Mouse (Mus musculus) retina, adult 2 months (tissue): Measurements from ENCODE around the gene Aebp1.

Source experiments
- DNase-seq: peaks from one replicate; pipeline ENCODE4 v3.0.0-alpha.2; 2012; ENCODE audit warnings: low read depth, low spot score

The Aebp1 gene

DNA sequence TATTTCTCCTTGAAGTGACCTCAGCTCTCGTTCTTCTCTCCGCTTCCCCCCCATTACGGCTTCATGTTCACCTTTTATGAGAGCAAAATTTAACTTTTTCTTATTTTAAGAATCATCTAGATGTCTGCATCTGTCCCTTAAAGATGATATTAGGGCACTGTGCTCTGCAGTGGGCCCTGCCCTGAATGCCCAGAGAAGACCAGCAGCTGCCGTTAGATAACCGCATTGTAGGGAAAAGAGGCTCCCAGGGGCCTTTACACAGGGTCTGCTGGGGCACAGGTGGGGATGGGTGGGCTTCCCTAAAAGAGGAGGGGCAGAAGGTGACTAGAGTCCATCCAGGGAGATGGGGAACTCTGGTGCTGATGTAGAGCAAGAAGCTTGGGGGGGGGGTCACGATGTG lies 32.1 kb downstream of the Aebp1 start:
- no peak for DNase-seq

- no peak for DNase-seq
Measured at GRCm38 (mm10) chr11:5897230-5897629, 35.5 kb downstream of the Aebp1 start.

GRCm38 (mm10) chr11:5897839-5898238 lies 36.1 kb downstream of the Aebp1 start:
- DNase-seq, result no peak

- no peak for DNase-seq
Measured at GRCm38 (mm10) chr11:5898531-5898930, 36.8 kb downstream of the Aebp1 start, which contains the start of gene Myl7. Gene Myl7, minus strand, starts transcription at chr11:5898782.

DNA sequence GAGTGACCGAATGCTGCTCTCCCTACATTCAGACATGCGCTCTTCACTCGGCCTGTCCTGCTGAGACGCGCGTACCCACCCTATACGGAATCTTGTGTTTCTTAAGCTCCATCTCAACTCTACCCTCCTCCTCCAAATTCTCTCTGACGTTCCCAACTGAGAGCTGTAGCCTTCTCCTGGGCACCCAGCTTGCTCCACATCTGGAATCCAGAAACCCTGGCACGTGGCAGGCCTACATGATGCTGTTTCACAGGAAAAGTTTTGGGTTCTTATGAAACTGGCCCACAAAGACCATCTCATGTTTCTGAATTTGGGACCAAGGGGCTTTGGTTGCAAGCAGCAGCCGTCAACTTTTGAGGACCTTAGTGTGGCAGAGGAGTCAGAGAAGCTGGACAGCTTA lies 37.5 kb downstream of the Aebp1 start:
- no peak for DNase-seq

- DNase-seq, result no peak
Measured at GRCm38 (mm10) chr11:5901320-5901719, 39.6 kb downstream of the Aebp1 start.

DNA sequence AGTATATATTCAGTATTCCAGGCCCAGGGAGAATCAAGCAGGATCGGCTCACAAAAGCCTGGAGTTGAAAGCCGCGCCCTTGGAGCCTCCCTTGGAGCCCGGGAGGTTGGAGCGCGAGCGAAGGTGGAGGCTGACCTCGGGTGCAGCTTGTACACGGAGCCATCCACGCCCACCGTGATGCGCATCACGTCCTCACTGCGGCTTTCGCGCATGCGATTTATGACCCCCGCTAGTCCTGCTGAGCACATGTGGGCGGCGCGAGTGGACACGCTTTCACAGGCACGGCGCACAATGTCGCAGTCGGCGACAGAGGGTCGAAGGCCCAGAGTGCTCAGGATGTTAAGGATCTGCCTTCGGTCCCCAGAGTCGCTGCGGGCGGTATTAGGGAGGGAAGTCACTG lies 40.2 kb downstream of the Aebp1 start:
- DNase-seq, result no peak

GRCm38 (mm10) chr11:5902390-5902789 lies 40.6 kb downstream of the Aebp1 start:
- no peak for DNase-seq

DNA sequence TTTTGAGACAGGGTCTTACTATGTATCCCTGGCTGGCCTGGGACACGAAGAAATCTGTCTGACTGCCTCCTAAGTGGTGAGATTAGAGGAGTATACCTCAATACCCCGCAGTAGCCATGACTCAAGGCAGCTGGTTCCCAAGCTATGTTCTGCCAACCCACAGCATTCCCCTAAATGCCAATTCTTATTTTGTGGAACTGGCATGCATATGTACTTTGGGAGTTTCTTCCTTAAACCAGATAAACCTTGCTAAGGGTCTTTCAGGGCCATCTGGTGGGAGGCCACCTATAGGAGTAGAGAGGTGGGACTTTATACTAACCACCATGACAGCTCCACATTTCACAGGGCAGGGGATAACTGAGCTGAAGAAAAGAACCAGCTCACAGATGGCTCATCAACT lies 42.1 kb downstream of the Aebp1 start:
- DNase-seq, result no peak

GRCm38 (mm10) chr11:5904357-5904756 lies 42.6 kb downstream of the Aebp1 start:
- DNase-seq, result no peak

GRCm38 (mm10) chr11:5904871-5905270 lies 43.1 kb downstream of the Aebp1 start:
- DNase-seq, result no peak

GRCm38 (mm10) chr11:5905778-5906518 lies 44.2 kb downstream of the Aebp1 start:
- DNase-seq, result no peak

- no peak for DNase-seq
Measured at GRCm38 (mm10) chr11:5907096-5907495, 45.3 kb downstream of the Aebp1 start.

DNA sequence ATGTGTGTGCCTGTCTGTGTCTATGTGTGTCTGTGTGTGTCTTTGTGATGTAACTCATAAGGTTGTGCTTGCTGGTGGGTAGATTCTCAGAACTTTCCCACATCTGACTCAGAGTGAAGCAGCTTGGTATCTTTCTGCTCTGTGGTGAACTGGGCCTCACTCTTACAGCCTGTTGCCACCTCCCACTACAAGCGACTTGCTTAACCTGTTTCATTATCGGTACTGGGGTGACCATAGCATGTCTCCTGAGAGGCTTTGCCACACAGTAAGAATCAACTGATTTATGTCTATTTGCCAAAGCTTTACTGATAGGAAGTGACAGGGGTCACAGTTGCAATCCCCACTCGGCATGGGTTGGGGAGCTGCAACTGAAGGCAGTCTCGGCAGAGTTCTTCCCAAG lies 46.9 kb downstream of the Aebp1 start:
- no peak for DNase-seq

DNA sequence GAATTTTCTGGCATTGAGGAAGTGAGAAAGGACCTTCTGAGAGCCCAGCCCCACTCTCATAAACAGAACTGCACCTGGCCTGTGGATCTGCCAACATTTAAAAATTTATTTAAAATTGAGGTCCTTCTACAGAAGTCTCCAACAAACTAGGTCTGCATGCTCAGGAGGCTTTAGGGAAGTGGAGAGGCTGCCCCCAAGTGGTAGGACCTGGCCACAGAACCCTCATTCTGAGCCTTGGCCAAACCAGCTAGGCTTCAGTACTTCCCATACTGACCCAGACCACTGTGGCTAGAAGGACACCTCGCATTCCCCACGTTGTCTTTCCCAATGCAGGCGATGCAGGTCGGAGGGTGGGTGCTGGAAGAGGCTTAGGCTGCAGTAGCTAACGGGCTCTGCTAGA lies 50.9 kb downstream of the Aebp1 start:
- DNase-seq, result no peak

DNA sequence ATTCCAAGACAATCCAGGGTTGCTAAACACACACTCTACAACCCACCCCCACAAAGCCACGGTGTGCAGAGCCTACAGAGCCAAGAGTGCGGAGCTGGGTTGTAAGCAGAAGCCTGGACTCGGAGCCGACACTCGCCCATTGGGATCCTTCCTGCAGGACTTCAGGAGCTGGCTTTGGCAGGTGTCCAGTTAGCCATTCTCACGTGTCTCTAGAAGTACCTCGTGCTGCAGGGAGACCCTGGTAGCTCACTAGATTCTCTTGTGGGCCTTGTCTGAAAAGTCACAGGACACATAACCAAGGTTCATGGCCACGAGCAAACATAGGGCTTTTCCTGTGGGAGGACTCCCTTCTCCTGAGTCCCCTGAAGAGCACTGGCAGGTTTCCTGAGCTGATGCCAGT lies 51.5 kb downstream of the Aebp1 start:
- DNase-seq, result no peak

GRCm38 (mm10) chr11:5913936-5914335 lies 52.2 kb downstream of the Aebp1 start:
- no peak for DNase-seq

GRCm38 (mm10) chr11:5914940-5915339 lies 53.2 kb downstream of the Aebp1 start:
- DNase-seq, result no peak

DNA sequence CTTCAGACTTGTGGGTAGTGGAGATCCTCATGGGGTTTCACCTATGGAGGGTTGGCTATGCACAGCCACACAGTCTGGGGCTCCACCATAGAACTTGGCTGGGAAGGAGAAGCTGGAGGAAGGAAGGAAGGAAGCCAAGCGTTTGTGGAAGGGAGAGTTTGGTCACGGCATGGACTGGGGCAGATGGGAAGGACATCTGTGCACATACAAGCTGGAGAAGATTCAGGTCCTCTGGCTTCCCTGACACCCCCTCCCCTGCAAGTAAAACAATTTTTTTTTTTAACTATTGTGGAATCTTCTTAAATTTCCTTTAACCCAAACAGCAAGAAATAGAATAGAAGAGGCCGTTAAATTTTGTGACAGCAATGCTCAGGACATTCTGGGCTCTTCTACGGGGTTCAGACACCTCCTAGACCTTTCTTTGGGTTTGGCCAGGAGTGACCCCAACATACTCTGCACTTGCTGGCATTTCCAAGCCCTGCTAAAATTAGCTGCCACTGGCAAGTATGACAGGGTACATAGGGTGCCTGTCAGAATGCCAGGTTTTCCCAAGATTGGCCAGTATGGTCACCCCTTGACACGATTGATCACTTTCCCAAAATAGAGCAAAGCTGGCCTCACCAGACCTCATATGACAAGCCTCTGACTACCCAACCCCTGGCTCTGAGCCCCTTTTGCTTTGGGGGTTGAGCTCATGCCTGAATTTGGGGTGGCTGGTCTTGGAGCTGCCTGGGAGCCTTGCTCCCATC lies 53.9 kb downstream of the Aebp1 start:
- DNase-seq, result no peak

GRCm38 (mm10) chr11:5916178-5916548 lies 54.4 kb downstream of the Aebp1 start:
- DNase-seq, result no peak

DNA sequence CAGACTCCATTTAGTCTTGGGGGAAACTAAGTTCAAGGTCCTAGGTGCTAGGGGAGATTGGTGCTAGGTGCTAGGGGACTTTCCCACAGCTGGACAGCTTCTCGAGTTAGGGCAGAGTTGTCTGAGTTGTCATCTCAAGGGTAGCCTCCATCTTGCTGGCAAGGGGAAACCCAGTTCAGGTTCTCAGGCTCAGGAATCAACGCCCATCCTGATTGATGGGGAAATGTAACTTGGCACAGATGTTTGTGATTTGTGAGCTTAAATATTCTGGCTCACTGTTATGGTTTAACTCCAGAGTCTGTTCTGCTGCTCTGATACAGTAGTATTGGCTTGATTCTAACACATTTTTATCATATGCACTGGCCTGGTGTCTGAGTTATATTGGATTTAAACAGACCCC lies 56.4 kb downstream of the Aebp1 start:
- DNase-seq, result no peak

- no peak for DNase-seq
Measured at GRCm38 (mm10) chr11:5919606-5920005, 57.9 kb downstream of the Aebp1 start.

GRCm38 (mm10) chr11:5920323-5920960 lies 58.7 kb downstream of the Aebp1 start:
- DNase-seq, result no peak
